Mouse (Mus musculus) MEL (cell line): ENCODE results near the gene Gm27029. TPM values are rescaled to one million over a fixed set of nuclear protein-coding genes. Genes with fewer than 3 reads are reported as not detected.
A peak's percentile ranks its signal among the peaks of the same experiment; 100 is the strongest.

ENCODE experiments used
- DNase-seq: peaks from one replicate; pipeline ENCODE4 v3.0.0; 2011; ENCODE audit warnings: low read depth, low spot score
- H3K27ac ChIP-seq: 2 replicates; pipeline ENCODE4 v1.5.1; 2012; ENCODE audit warnings: low read depth, mild to moderate bottlenecking, control low read depth, low read length, moderate library complexity; ENCODE audit not compliant: control insufficient read depth
- H3K27me3 ChIP-seq, 2 experiments: fragments of 150-350 bp in 1 of 2; sonication (generic) in 1 of 2; 2 replicates each; pipeline ENCODE4 v1.6.1; 2012; ENCODE audit warnings: low read length in 2 of 2, mild to moderate bottlenecking in 2 of 2, improper control_type of control experiment in 1 of 2, moderate library complexity in 1 of 2; ENCODE audit not compliant: insufficient read depth in 2 of 2, control insufficient read depth in 1 of 2
- H3K36me3 ChIP-seq, 2 experiments: 2 replicates each; pipeline ENCODE4 v1.6.1; 2012 to 2014; ENCODE audit warnings: low read length in 2 of 2, improper control_type of control experiment in 1 of 2, inconsistent platforms in 1 of 2, mild to moderate bottlenecking in 1 of 2; ENCODE audit not compliant: insufficient read depth in 2 of 2, control insufficient read depth in 1 of 2
- H3K4me1 ChIP-seq, 2 experiments: fragments of 150-350 bp in 1 of 2; sonication (generic) in 1 of 2; 2 replicates each; pipeline ENCODE4 v1.6.1; 2012; ENCODE audit warnings: low read length in 2 of 2, improper control_type of control experiment in 1 of 2, mild to moderate bottlenecking in 1 of 2; ENCODE audit not compliant: insufficient read depth in 2 of 2, control insufficient read depth in 1 of 2
- H3K4me3 ChIP-seq, 2 experiments: fragments of 150-350 bp in 1 of 2; sonication (generic) in 1 of 2; 2 replicates each; pipeline ENCODE4 v1.5.1; 2012; ENCODE audit warnings: low read depth in 2 of 2, low read length in 2 of 2, mild to moderate bottlenecking in 2 of 2, moderate library complexity in 2 of 2, control low read depth in 1 of 2, improper control_type of control experiment in 1 of 2; ENCODE audit not compliant: control insufficient read depth in 1 of 2, insufficient read depth in 1 of 2
- H3K79me2 ChIP-seq: 2 replicates; pipeline ENCODE4 v1.6.1; 2012; ENCODE audit warnings: mild to moderate bottlenecking, low read length, moderate library complexity; ENCODE audit not compliant: control insufficient read depth, poor library complexity, insufficient read depth
- H3K9ac ChIP-seq: 2 replicates; pipeline ENCODE4 v1.6.1; 2012; ENCODE audit warnings: low read depth, mild to moderate bottlenecking, control low read depth, low read length, moderate library complexity; ENCODE audit not compliant: control insufficient read depth, poor library complexity, severe bottlenecking
- H3K9me3 ChIP-seq: fragments of 150-350 bp; sonication (generic); replicated peaks from 2 replicates; pipeline ENCODE4 v1.6.1; 2012; ENCODE audit warnings: mild to moderate bottlenecking, low read length, improper control_type of control experiment, moderate library complexity; ENCODE audit not compliant: insufficient read depth
- CHD2 ChIP-seq: IDR thresholded peaks from 2 replicates; pipeline ENCODE4 v1.6.1; 2011; ENCODE audit warnings: low read length, improper control_type of control experiment
- CTCF ChIP-seq, 3 experiments: IDR thresholded peaks in 2 of 3; conservative IDR thresholded peaks in 1 of 3; 2 replicates each; pipeline ENCODE4 v1.5.1; 2011 to 2012; ENCODE audit warnings: low read length in 3 of 3, low read depth in 2 of 3, mild to moderate bottlenecking in 2 of 3, improper control_type of control experiment in 1 of 3, inconsistent platforms in 1 of 3, mixed read lengths in 1 of 3, moderate library complexity in 1 of 3; ENCODE audit not compliant: control insufficient read depth in 1 of 3, insufficient read depth in 1 of 3, poor library complexity in 1 of 3, severe bottlenecking in 1 of 3
- EP300 ChIP-seq, 2 experiments: IDR thresholded peaks; 2 replicates each; pipeline ENCODE4 v1.6.1; 2011; ENCODE audit warnings: improper control_type of control experiment in 2 of 2, low read length in 2 of 2, low read depth in 1 of 2, mild to moderate bottlenecking in 1 of 2
- GABPA ChIP-seq: IDR thresholded peaks from 2 replicates; pipeline ENCODE4 v1.6.1; 2012; ENCODE audit warnings: low read depth, mild to moderate bottlenecking, inconsistent platforms, low read length, improper control_type of control experiment, moderate library complexity
- GATA1 ChIP-seq: IDR thresholded peaks from 2 replicates; pipeline ENCODE4 v1.6.1; 2011; ENCODE audit warnings: low read depth, low read length, improper control_type of control experiment
- HCFC1 ChIP-seq: IDR thresholded peaks from 2 replicates; pipeline ENCODE4 v1.6.1; 2012; ENCODE audit warnings: low read depth, mild to moderate bottlenecking, inconsistent platforms, low read length, improper control_type of control experiment, moderate library complexity
- KAT2A ChIP-seq: conservative IDR thresholded peaks from 2 replicates; pipeline ENCODE4 v1.6.1; 2012; ENCODE audit warnings: low read depth, low read length, improper control_type of control experiment, inconsistent platforms
- MAFK ChIP-seq: IDR thresholded peaks from 2 replicates; pipeline ENCODE4 v1.6.1; 2011; ENCODE audit warnings: low read depth, mild to moderate bottlenecking, low read length, improper control_type of control experiment, borderline replicate concordance
- MAZ ChIP-seq: IDR thresholded peaks from 2 replicates; pipeline ENCODE4 v1.6.1; 2012; ENCODE audit warnings: low read depth, mild to moderate bottlenecking, inconsistent platforms, low read length, improper control_type of control experiment
- MYB ChIP-seq: IDR thresholded peaks from 2 replicates; pipeline ENCODE4 v1.6.1; 2011; ENCODE audit warnings: mild to moderate bottlenecking, low read depth, low read length, improper control_type of control experiment
- MYC ChIP-seq: IDR thresholded peaks from 2 replicates; pipeline ENCODE4 v1.6.1; 2011; ENCODE audit warnings: low read depth, mild to moderate bottlenecking, low read length, improper control_type of control experiment, moderate library complexity
- NELFE ChIP-seq: IDR thresholded peaks from 2 replicates; pipeline ENCODE4 v1.6.1; 2011; ENCODE audit warnings: low read depth, low read length, improper control_type of control experiment
- POLR2AphosphoS2 ChIP-seq: IDR thresholded peaks from 2 replicates; pipeline ENCODE4 v1.6.1; 2011; ENCODE audit warnings: low read length, improper control_type of control experiment
- POLR2AphosphoS5 ChIP-seq: IDR thresholded peaks from 2 replicates; pipeline ENCODE4 v1.6.1; 2012; ENCODE audit warnings: low read depth, borderline replicate concordance, mild to moderate bottlenecking, inconsistent platforms, low read length, moderate library complexity, mixed read lengths
- RAD21 ChIP-seq: IDR thresholded peaks from 2 replicates; pipeline ENCODE4 v1.6.1; 2011; ENCODE audit warnings: mild to moderate bottlenecking, low read depth, low read length, improper control_type of control experiment
- RCOR1 ChIP-seq: IDR thresholded peaks from 2 replicates; pipeline ENCODE4 v1.6.1; 2012; ENCODE audit warnings: low read depth, mild to moderate bottlenecking, inconsistent platforms, low read length, improper control_type of control experiment
- SIN3A ChIP-seq: IDR thresholded peaks from 2 replicates; pipeline ENCODE4 v1.6.1; 2012; ENCODE audit warnings: low read length, improper control_type of control experiment, inconsistent platforms
- USF1 ChIP-seq: IDR thresholded peaks from 2 replicates; pipeline ENCODE4 v1.6.1; 2014; ENCODE audit warnings: low read depth, mild to moderate bottlenecking, inconsistent platforms, low read length, improper control_type of control experiment, moderate library complexity
- ZC3H11A ChIP-seq: IDR thresholded peaks from 2 replicates; pipeline ENCODE4 v1.6.1; 2012; ENCODE audit warnings: low read depth, mild to moderate bottlenecking, inconsistent platforms, low read length, improper control_type of control experiment
- ZKSCAN1 ChIP-seq: IDR thresholded peaks from 2 replicates; pipeline ENCODE4 v1.6.1; 2012; ENCODE audit warnings: low read depth, mild to moderate bottlenecking, inconsistent platforms, low read length, improper control_type of control experiment, moderate library complexity
- polyA plus RNA-seq, 2 experiments: library from polyadenylated mRNA; stranded (reverse) in 1 of 2; unstranded in 1 of 2; fragments of >175 nt in 1 of 2; fragments of >200 nt in 1 of 2; gene quantifications; 2 replicates each; pipeline versions ENCODE4 v1.2.1 to v1.2.4; 2012; ENCODE audit warnings: low replicate concordance in 2 of 2, low read depth in 1 of 2; ENCODE audit not compliant: insufficient read length in 2 of 2, insufficient read depth in 1 of 2, missing spikeins in 1 of 2
- total RNA-seq: library from RNA; depleted of rRNA; stranded (reverse); fragments of 300-350 nt; gene quantifications from 2 replicates; pipeline ENCODE4 v1.2.3, GENCODE M21; 2012

Gm27029 gene
- total and polyA plus RNA-seq, 3 experiments: 4.2 to 6.8 TPM; not detected in 1

GRCm38 (mm10) chr11:101462141-101462540 is 37.5 kb upstream of the Gm27029 start:
- Histone ChIP-seq H3K36me3 (peaks cover 0 to 26% of the 10 kb centered on the region in 2 experiments), H3K9ac (no peak overlapping the region), H3K27ac (peak overlapping the region; percentile 82; the same call in 1 of the 2 replicates), H3K9me3 (no peaks in the 10 kb centered on the region), H3K27me3 (no peaks in the 10 kb centered on the region), H3K4me3 (no peak overlapping the region), H3K79me2 (peaks cover 6% of the 10 kb centered on the region; the same call in 1 of the 2 replicates), H3K4me1 (peaks cover 12 to 31% of the 10 kb centered on the region in 2 experiments)
- no peak for TF ChIP-seq GATA1
- DNase-seq: no peak

- DNase-seq: no peak
- Histone ChIP-seq H3K9me3 (no peaks in the 10 kb centered on the region), H3K4me3 (no peak overlapping the region), H3K36me3 (peaks cover 2 to 21% of the 10 kb centered on the region in 2 experiments), H3K9ac (no peak overlapping the region), H3K27me3 (no peaks in the 10 kb centered on the region), H3K27ac (no peak overlapping the region), H3K79me2 (no peaks in the 10 kb centered on the region; the same call in 1 of the 2 replicates), H3K4me1 (peaks cover 12 to 25% of the 10 kb centered on the region in 2 experiments)
- no peak for TF ChIP-seq MYB
- TF ChIP-seq MAZ: no peak
- no peak for TF ChIP-seq CTCF (IDR thresholded peaks at IDR 0.05 in 2 of 3, conservative IDR thresholded peaks at IDR 0.05 in 1 of 3; ENCODE audit: control insufficient read depth in 1 of 3, insufficient read depth in 1 of 3, low read depth in 2 of 3, low read length in 3 of 3, poor library complexity in 1 of 3, severe bottlenecking in 1 of 3)
- TF ChIP-seq SIN3A: no peak
- TF ChIP-seq POLR2AphosphoS2: no peak
- TF ChIP-seq RCOR1: no peak
- no peak for TF ChIP-seq RAD21
- no peak for TF ChIP-seq GABPA
- TF ChIP-seq ZC3H11A: no peak
- no peak for TF ChIP-seq EP300 (IDR thresholded peaks at IDR 0.05; ENCODE audit: low read depth in 1 of 2, low read length in 2 of 2)
- TF ChIP-seq POLR2AphosphoS5: no peak
- no peak for TF ChIP-seq CHD2
- TF ChIP-seq NELFE: no peak
- TF ChIP-seq HCFC1: no peak
- TF ChIP-seq MYC: no peak
- no peak for TF ChIP-seq MAFK
- TF ChIP-seq USF1: no peak
- no peak for TF ChIP-seq ZKSCAN1
- no peak for TF ChIP-seq KAT2A
Measured at GRCm38 (mm10) chr11:101460321-101460720, 35.7 kb upstream of the Gm27029 start.
